8 mouse cellular contexts compared by ENCODE assay signal in genomic region chr1:156940142-156940522, GRCm38 (mm10). TPM values are rescaled to one million over a fixed set of nuclear protein-coding genes. Genes with fewer than 3 reads are reported as not detected.
DNase-seq lines count a peak whose midpoint lies in the region; ATAC-seq lines count a peak whose summit lies in the region.

No protein-coding gene starts in this region.

- ATAC-seq in kidney, embryonic 16.5 days (ENCODE audit: low FRiP score, low TSS enrichment), result no peak
- 0 out of 2 replicates have a peak, but pooled peaks have one; percentile 11 for ATAC-seq in intestine, embryonic 15.5 days
- ATAC-seq in neural tube, embryonic 12.5 days (ENCODE audit: low FRiP score, low read depth), result no peak

- whole genome bisulfite sequencing in kidney, embryonic 16.5 days, result 4% methylated on average over 8 of the region's 8 CpGs
- 2% methylated on average over 8 of the region's 8 CpGs for WGBS in embryonic facial prominence, embryonic 10.5 days
- 8% methylated on average over 8 of the region's 8 CpGs for WGBS in intestine, embryonic 15.5 days
- WGBS in neural tube, embryonic 12.5 days, result 5% methylated on average over 8 of the region's 8 CpGs

- H3K9ac ChIP-seq in kidney, embryonic 16.5 days (replicated peaks; ENCODE audit: low read length), result peak overlapping the region; percentile 95
- H3K9ac ChIP-seq in intestine, embryonic 15.5 days, result peak overlapping the region; percentile 84
- H3K9ac ChIP-seq in neural tube, embryonic 12.5 days, result peak overlapping the region; percentile 96

- intact Hi-C loops in gastrocnemius, postnatal 36 days (cut with DNase I), result no loop called here

- no peak for DNase-seq in kidney, postnatal 36 days
- no peak for DNase-seq in embryonic facial prominence, embryonic 10.5 days (ENCODE audit: low spot score)
- no peak for DNase-seq in gastrocnemius, postnatal 36 days
- no peak for DNase-seq in thymus, postnatal 10 days (ENCODE audit: low spot score in 2 of 2)
- no peak for DNase-seq in thymus, postnatal 14 days

- H3K4me3 ChIP-seq in kidney, embryonic 16.5 days (ENCODE audit: low read length), result peak overlapping the region; percentile 91
- H3K4me3 ChIP-seq in embryonic facial prominence, embryonic 10.5 days, result peak overlapping the region; percentile 85
- peak overlapping the region; percentile 96 for H3K4me3 ChIP-seq in intestine, embryonic 15.5 days (replicated peaks)
- peak overlapping the region; percentile 94 for H3K4me3 ChIP-seq in neural tube, embryonic 12.5 days

- peak overlapping the region; percentile 83 for H3K4me2 ChIP-seq in kidney, embryonic 16.5 days (replicated peaks; ENCODE audit: low read depth, low read length)
- H3K4me2 ChIP-seq in intestine, embryonic 15.5 days (replicated peaks), result peak overlapping the region; percentile 91
- H3K4me2 ChIP-seq in neural tube, embryonic 12.5 days (replicated peaks), result peak overlapping the region; percentile 85

- peak overlapping the region; percentile 89; the same call in 1 of the 2 replicates for H3K27ac ChIP-seq in kidney, embryonic 16.5 days (ENCODE audit: low read length)
- H3K27ac ChIP-seq in embryonic facial prominence, embryonic 10.5 days (replicated peaks), result peak overlapping the region; percentile 98
- H3K27ac ChIP-seq in intestine, embryonic 15.5 days, result no peak overlapping the region
- peak overlapping the region; percentile 94; the same call in 1 of the 2 replicates for H3K27ac ChIP-seq in neural tube, embryonic 12.5 days

- H3K27me3 ChIP-seq in kidney, embryonic 16.5 days (ENCODE audit: insufficient read depth, low read length), result no peaks in the 10 kb centered on the region
- no peaks in the 10 kb centered on the region for H3K27me3 ChIP-seq in embryonic facial prominence, embryonic 10.5 days (replicated peaks; ENCODE audit: low read depth, poor library complexity, severe bottlenecking)
- H3K27me3 ChIP-seq in intestine, embryonic 15.5 days (replicated peaks), result no peaks in the 10 kb centered on the region
- H3K27me3 ChIP-seq in neural tube, embryonic 12.5 days (replicated peaks), result no peaks in the 10 kb centered on the region

- peaks cover 21% of the 10 kb centered on the region for H3K4me1 ChIP-seq in kidney, embryonic 16.5 days (ENCODE audit: insufficient read depth, low read length)
- H3K4me1 ChIP-seq in embryonic facial prominence, embryonic 10.5 days, result peaks cover 23% of the 10 kb centered on the region
- H3K4me1 ChIP-seq in intestine, embryonic 15.5 days (replicated peaks), result 0 out of 2 replicates have a peak, but pooled peaks cover 2% of the 10 kb centered on the region
- H3K4me1 ChIP-seq in neural tube, embryonic 12.5 days, result peaks cover 12% of the 10 kb centered on the region

- H3K9me3 ChIP-seq in kidney, embryonic 16.5 days (ENCODE audit: low read length), result no peaks in the 10 kb centered on the region
- H3K9me3 ChIP-seq in embryonic facial prominence, embryonic 10.5 days, result 0 out of 2 replicates have a peak, but pooled peaks cover 2% of the 10 kb centered on the region
- no peaks in the 10 kb centered on the region for H3K9me3 ChIP-seq in intestine, embryonic 15.5 days
- H3K9me3 ChIP-seq in neural tube, embryonic 12.5 days, result no peaks in the 10 kb centered on the region

- H3K36me3 ChIP-seq in kidney, embryonic 16.5 days (ENCODE audit: insufficient read depth, low read length), result no peaks in the 10 kb centered on the region
- 0 out of 2 replicates have a peak, but pooled peaks cover 2% of the 10 kb centered on the region for H3K36me3 ChIP-seq in embryonic facial prominence, embryonic 10.5 days (replicated peaks)
- H3K36me3 ChIP-seq in intestine, embryonic 15.5 days, result no peaks in the 10 kb centered on the region
- no peaks in the 10 kb centered on the region for H3K36me3 ChIP-seq in neural tube, embryonic 12.5 days

RNA-seq across cellular contexts. Expression of gene Ralgps2, which starts 0.7 kb away (rescaled TPM):
- polyA plus RNA-seq in kidney, embryonic 16.5 days (2015; fragmentation: Nextera tagmentation; extraction: Ambion mirVana), result 59.0 and 59.3 TPM in 2 replicates
- 84.0 and 90.1 TPM in 2 replicates for polyA plus RNA-seq in embryonic facial prominence, embryonic 10.5 days (2016; fragmentation: Nextera tagmentation; extraction: Ambion mirVana)
- 36.5 and 41.3 TPM in 2 replicates for polyA plus RNA-seq in intestine, embryonic 15.5 days (2015; fragmentation: Nextera tagmentation; extraction: Ambion mirVana)
- polyA plus RNA-seq in neural tube, embryonic 12.5 days (2016; fragmentation: Nextera tagmentation; extraction: Ambion mirVana), result 110 and 120 TPM in 2 replicates
- total RNA-seq in gastrocnemius, postnatal 36 days (2021), result 1 to 10 TPM; 1.3 to 2.9 TPM
